Mouse (Mus musculus) MEL (cell line): ENCODE measurements around the gene Prm2. TPM values are rescaled to one million over a fixed set of nuclear protein-coding genes. Genes with fewer than 3 reads are reported as not detected.

Source experiments
- DNase-seq: peaks from one replicate; pipeline ENCODE4 v3.0.0; 2011; ENCODE audit warnings: low read depth, low spot score
- H3K27ac ChIP-seq: 2 replicates; pipeline ENCODE4 v1.5.1; 2012; ENCODE audit warnings: low read depth, mild to moderate bottlenecking, control low read depth, low read length, moderate library complexity; ENCODE audit not compliant: control insufficient read depth
- H3K27me3 ChIP-seq, 2 experiments: fragments of 150-350 bp in 1 of 2; sonication (generic) in 1 of 2; 2 replicates each; pipeline ENCODE4 v1.6.1; 2012; ENCODE audit warnings: low read length in 2 of 2, mild to moderate bottlenecking in 2 of 2, improper control_type of control experiment in 1 of 2, moderate library complexity in 1 of 2; ENCODE audit not compliant: insufficient read depth in 2 of 2, control insufficient read depth in 1 of 2
- H3K36me3 ChIP-seq, 2 experiments: 2 replicates each; pipeline ENCODE4 v1.6.1; 2012 to 2014; ENCODE audit warnings: low read length in 2 of 2, improper control_type of control experiment in 1 of 2, inconsistent platforms in 1 of 2, mild to moderate bottlenecking in 1 of 2; ENCODE audit not compliant: insufficient read depth in 2 of 2, control insufficient read depth in 1 of 2
- H3K4me1 ChIP-seq, 2 experiments: fragments of 150-350 bp in 1 of 2; sonication (generic) in 1 of 2; 2 replicates each; pipeline ENCODE4 v1.6.1; 2012; ENCODE audit warnings: low read length in 2 of 2, improper control_type of control experiment in 1 of 2, mild to moderate bottlenecking in 1 of 2; ENCODE audit not compliant: insufficient read depth in 2 of 2, control insufficient read depth in 1 of 2
- H3K4me3 ChIP-seq, 2 experiments: fragments of 150-350 bp in 1 of 2; sonication (generic) in 1 of 2; 2 replicates each; pipeline ENCODE4 v1.5.1; 2012; ENCODE audit warnings: low read depth in 2 of 2, low read length in 2 of 2, mild to moderate bottlenecking in 2 of 2, moderate library complexity in 2 of 2, control low read depth in 1 of 2, improper control_type of control experiment in 1 of 2; ENCODE audit not compliant: control insufficient read depth in 1 of 2, insufficient read depth in 1 of 2
- H3K79me2 ChIP-seq: 2 replicates; pipeline ENCODE4 v1.6.1; 2012; ENCODE audit warnings: mild to moderate bottlenecking, low read length, moderate library complexity; ENCODE audit not compliant: control insufficient read depth, poor library complexity, insufficient read depth
- H3K9ac ChIP-seq: 2 replicates; pipeline ENCODE4 v1.6.1; 2012; ENCODE audit warnings: low read depth, mild to moderate bottlenecking, control low read depth, low read length, moderate library complexity; ENCODE audit not compliant: control insufficient read depth, poor library complexity, severe bottlenecking
- H3K9me3 ChIP-seq: fragments of 150-350 bp; sonication (generic); replicated peaks from 2 replicates; pipeline ENCODE4 v1.6.1; 2012; ENCODE audit warnings: mild to moderate bottlenecking, low read length, improper control_type of control experiment, moderate library complexity; ENCODE audit not compliant: insufficient read depth
- BHLHE40 ChIP-seq: IDR thresholded peaks from 2 replicates; pipeline ENCODE4 v1.6.1; 2012; ENCODE audit warnings: low read depth, mild to moderate bottlenecking, inconsistent platforms, low read length, improper control_type of control experiment, borderline replicate concordance
- CHD1 ChIP-seq: IDR thresholded peaks from 2 replicates; pipeline ENCODE4 v1.6.1; 2012; ENCODE audit warnings: low read depth, mild to moderate bottlenecking, inconsistent platforms, low read length, improper control_type of control experiment
- CTCF ChIP-seq, 3 experiments: IDR thresholded peaks in 2 of 3; conservative IDR thresholded peaks in 1 of 3; 2 replicates each; pipeline ENCODE4 v1.5.1; 2011 to 2012; ENCODE audit warnings: low read length in 3 of 3, low read depth in 2 of 3, mild to moderate bottlenecking in 2 of 3, improper control_type of control experiment in 1 of 3, inconsistent platforms in 1 of 3, mixed read lengths in 1 of 3, moderate library complexity in 1 of 3; ENCODE audit not compliant: control insufficient read depth in 1 of 3, insufficient read depth in 1 of 3, poor library complexity in 1 of 3, severe bottlenecking in 1 of 3
- E2F4 ChIP-seq: IDR thresholded peaks from 2 replicates; pipeline ENCODE4 v1.6.1; 2011; ENCODE audit warnings: low read depth, low read length, improper control_type of control experiment, borderline replicate concordance
- ELF1 ChIP-seq: IDR thresholded peaks from 2 replicates; pipeline ENCODE4 v1.6.1; 2014; ENCODE audit warnings: low read depth, mild to moderate bottlenecking, inconsistent platforms, low read length, improper control_type of control experiment, moderate library complexity
- EP300 ChIP-seq, 2 experiments: IDR thresholded peaks; 2 replicates each; pipeline ENCODE4 v1.6.1; 2011; ENCODE audit warnings: improper control_type of control experiment in 2 of 2, low read length in 2 of 2, low read depth in 1 of 2, mild to moderate bottlenecking in 1 of 2
- ETS1 ChIP-seq: IDR thresholded peaks from 2 replicates; pipeline ENCODE4 v1.6.1; 2012; ENCODE audit warnings: low read depth, mild to moderate bottlenecking, inconsistent platforms, low read length, improper control_type of control experiment, moderate library complexity
- GATA1 ChIP-seq: IDR thresholded peaks from 2 replicates; pipeline ENCODE4 v1.6.1; 2011; ENCODE audit warnings: low read depth, low read length, improper control_type of control experiment
- HCFC1 ChIP-seq: IDR thresholded peaks from 2 replicates; pipeline ENCODE4 v1.6.1; 2012; ENCODE audit warnings: low read depth, mild to moderate bottlenecking, inconsistent platforms, low read length, improper control_type of control experiment, moderate library complexity
- JUND ChIP-seq: IDR thresholded peaks from 2 replicates; pipeline ENCODE4 v1.6.1; 2011; ENCODE audit warnings: low read depth, mild to moderate bottlenecking, improper control_type of control experiment, low read length
- KAT2A ChIP-seq: conservative IDR thresholded peaks from 2 replicates; pipeline ENCODE4 v1.6.1; 2012; ENCODE audit warnings: low read depth, low read length, improper control_type of control experiment, inconsistent platforms
- MAFK ChIP-seq: IDR thresholded peaks from 2 replicates; pipeline ENCODE4 v1.6.1; 2011; ENCODE audit warnings: low read depth, mild to moderate bottlenecking, low read length, improper control_type of control experiment, borderline replicate concordance
- MAX ChIP-seq: IDR thresholded peaks from 2 replicates; pipeline ENCODE4 v1.6.1; 2011; ENCODE audit warnings: low read length, improper control_type of control experiment
- MEF2A ChIP-seq: IDR thresholded peaks from 2 replicates; pipeline ENCODE4 v1.6.1; 2014; ENCODE audit warnings: low read depth, mild to moderate bottlenecking, inconsistent platforms, low read length, improper control_type of control experiment; ENCODE audit not compliant: poor library complexity, insufficient replicate concordance, severe bottlenecking; ENCODE audit errors: extremely low read depth
- MXI1 ChIP-seq: IDR thresholded peaks from 2 replicates; pipeline ENCODE4 v1.6.1; 2011; ENCODE audit warnings: mild to moderate bottlenecking, low read depth, low read length, improper control_type of control experiment
- NELFE ChIP-seq: IDR thresholded peaks from 2 replicates; pipeline ENCODE4 v1.6.1; 2011; ENCODE audit warnings: low read depth, low read length, improper control_type of control experiment
- NRF1 ChIP-seq: IDR thresholded peaks from 2 replicates; pipeline ENCODE4 v1.6.1; 2014; ENCODE audit warnings: low read depth, mild to moderate bottlenecking, inconsistent platforms, low read length, improper control_type of control experiment, moderate library complexity; ENCODE audit not compliant: poor library complexity, insufficient read depth, severe bottlenecking
- POLR2A ChIP-seq, 2 experiments: IDR thresholded peaks; 2 replicates each; pipeline ENCODE4 v1.6.1; 2011 to 2012; ENCODE audit warnings: low read length in 2 of 2, mild to moderate bottlenecking in 2 of 2, control low read depth in 1 of 2, improper control_type of control experiment in 1 of 2, low read depth in 1 of 2, moderate library complexity in 1 of 2; ENCODE audit not compliant: control insufficient read depth in 1 of 2, insufficient read depth in 1 of 2, poor library complexity in 1 of 2
- POLR2AphosphoS2 ChIP-seq: IDR thresholded peaks from 2 replicates; pipeline ENCODE4 v1.6.1; 2011; ENCODE audit warnings: low read length, improper control_type of control experiment
- RCOR1 ChIP-seq: IDR thresholded peaks from 2 replicates; pipeline ENCODE4 v1.6.1; 2012; ENCODE audit warnings: low read depth, mild to moderate bottlenecking, inconsistent platforms, low read length, improper control_type of control experiment
- SMC3 ChIP-seq: IDR thresholded peaks from 2 replicates; pipeline ENCODE4 v1.6.1; 2011; ENCODE audit warnings: low read depth, low read length, improper control_type of control experiment
- TBP ChIP-seq: IDR thresholded peaks from 2 replicates; pipeline ENCODE4 v1.8.0; 2011; ENCODE audit warnings: low read depth, low read length, improper control_type of control experiment
- USF2 ChIP-seq, 2 experiments: IDR thresholded peaks; 2 replicates each; pipeline ENCODE4 v1.6.1; 2011 to 2012; ENCODE audit warnings: improper control_type of control experiment in 2 of 2, low read length in 2 of 2, borderline replicate concordance in 1 of 2, inconsistent platforms in 1 of 2, low read depth in 1 of 2, mild to moderate bottlenecking in 1 of 2; ENCODE audit not compliant: insufficient read depth in 1 of 2
- ZC3H11A ChIP-seq: IDR thresholded peaks from 2 replicates; pipeline ENCODE4 v1.6.1; 2012; ENCODE audit warnings: low read depth, mild to moderate bottlenecking, inconsistent platforms, low read length, improper control_type of control experiment
- ZKSCAN1 ChIP-seq: IDR thresholded peaks from 2 replicates; pipeline ENCODE4 v1.6.1; 2012; ENCODE audit warnings: low read depth, mild to moderate bottlenecking, inconsistent platforms, low read length, improper control_type of control experiment, moderate library complexity
- ZMIZ1 ChIP-seq: IDR thresholded peaks from 2 replicates; pipeline ENCODE4 v1.6.1; 2012; ENCODE audit warnings: low read depth, mild to moderate bottlenecking, inconsistent platforms, low read length, improper control_type of control experiment, moderate library complexity
- polyA plus RNA-seq, 2 experiments: library from polyadenylated mRNA; stranded (reverse) in 1 of 2; unstranded in 1 of 2; fragments of >175 nt in 1 of 2; fragments of >200 nt in 1 of 2; gene quantifications; 2 replicates each; pipeline versions ENCODE4 v1.2.1 to v1.2.4; 2012; ENCODE audit warnings: low replicate concordance in 2 of 2, low read depth in 1 of 2; ENCODE audit not compliant: insufficient read length in 2 of 2, insufficient read depth in 1 of 2, missing spikeins in 1 of 2
- total RNA-seq: library from RNA; depleted of rRNA; stranded (reverse); fragments of 300-350 nt; gene quantifications from 2 replicates; pipeline ENCODE4 v1.2.3, GENCODE M21; 2012

The Prm2 gene
- total and polyA plus RNA-seq, 3 experiments: not detected

- Histone ChIP-seq H3K4me3 (no peak overlapping the region), H3K9me3 (no peaks in the 10 kb centered on the region), H3K9ac (no peak overlapping the region), H3K36me3 (peaks cover 0 to 5% of the 10 kb centered on the region in 2 experiments; a peak in 2 of 4 replicates), H3K79me2 (no peaks in the 10 kb centered on the region; the same call in 1 of the 2 replicates), H3K27ac (no peak overlapping the region), H3K4me1 (peaks cover 0 to 8% of the 10 kb centered on the region in 2 experiments; a peak in 2 of 4 replicates), H3K27me3 (no peaks in the 10 kb centered on the region)
- no peak for DNase-seq
- TF ChIP-seq NRF1 (no peak), CTCF (IDR thresholded peaks at IDR 0.05 in 2 of 3, conservative IDR thresholded peaks at IDR 0.05 in 1 of 3; ENCODE audit: control insufficient read depth in 1 of 3, insufficient read depth in 1 of 3, low read depth in 2 of 3, low read length in 3 of 3, poor library complexity in 1 of 3, severe bottlenecking in 1 of 3) (no peak), RCOR1 (no peak), NELFE (no peak), EP300 (IDR thresholded peaks at IDR 0.05; ENCODE audit: low read depth in 1 of 2, low read length in 2 of 2) (no peak), GATA1 (no peak), ETS1 (no peak), BHLHE40 (no peak), ZC3H11A (no peak), E2F4 (no peak), KAT2A (no peak), JUND (no peak), TBP (no peak), USF2 (IDR thresholded peaks at IDR 0.05; ENCODE audit: borderline replicate concordance in 1 of 2, insufficient read depth in 1 of 2, low read depth in 1 of 2, low read length in 2 of 2) (no peak)
Measured at GRCm38 (mm10) chr16:10837250-10837649, 41.3 kb upstream of the Prm2 start.

DNA sequence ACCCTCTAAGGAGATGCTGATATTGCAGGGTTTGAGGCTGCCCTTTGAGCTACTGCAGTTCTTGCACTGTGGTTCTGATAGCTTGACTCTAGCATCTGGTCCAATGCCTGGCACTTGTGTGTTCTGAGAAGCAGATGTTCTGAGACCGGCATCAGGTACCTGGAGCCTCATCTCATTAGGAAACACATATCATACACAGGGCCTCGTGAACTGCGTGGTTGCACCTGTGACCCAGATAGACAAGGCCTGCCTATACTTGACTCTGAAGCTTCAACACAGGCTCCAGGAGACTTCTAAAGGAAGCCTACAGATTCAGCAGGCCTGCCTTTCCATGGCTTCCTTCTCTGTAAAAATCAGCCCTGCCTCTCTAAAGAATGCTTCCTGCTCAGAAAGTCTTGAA is 40.5 kb upstream of the Prm2 start:
- Histone ChIP-seq H3K36me3 (peaks cover 0 to 5% of the 10 kb centered on the region in 2 experiments; a peak in 2 of 4 replicates), H3K79me2 (no peaks in the 10 kb centered on the region; the same call in 1 of the 2 replicates), H3K4me1 (peaks cover 0 to 8% of the 10 kb centered on the region in 2 experiments; a peak in 2 of 4 replicates), H3K4me3 (no peak overlapping the region), H3K27ac (no peak overlapping the region), H3K27me3 (no peaks in the 10 kb centered on the region), H3K9me3 (no peaks in the 10 kb centered on the region), H3K9ac (no peak overlapping the region)
- TF ChIP-seq MAFK (no peak), CTCF (IDR thresholded peaks at IDR 0.05 in 2 of 3, conservative IDR thresholded peaks at IDR 0.05 in 1 of 3; ENCODE audit: control insufficient read depth in 1 of 3, insufficient read depth in 1 of 3, low read depth in 2 of 3, low read length in 3 of 3, poor library complexity in 1 of 3, severe bottlenecking in 1 of 3) (no peak), MAX (no peak), SMC3 (no peak), MEF2A (no peak), ELF1 (no peak), EP300 (IDR thresholded peaks at IDR 0.05; ENCODE audit: low read depth in 1 of 2, low read length in 2 of 2) (no peak), HCFC1 (no peak), GATA1 (no peak), JUND (no peak), POLR2AphosphoS2 (no peak), ZC3H11A (no peak), MXI1 (no peak), NELFE (no peak), CHD1 (no peak), POLR2A (IDR thresholded peaks at IDR 0.05; ENCODE audit: control insufficient read depth in 1 of 2, insufficient read depth in 1 of 2, low read depth in 1 of 2, low read length in 2 of 2, poor library complexity in 1 of 2) (no peak), RCOR1 (no peak), ZMIZ1 (no peak), ZKSCAN1 (no peak)
- no peak for DNase-seq
